Mouse (Mus musculus) frontal cortex, adult 2 months (tissue): ENCODE measurements at regions not wholly inside any gene's neighbourhood (a gene's known extent, or its start where the extent isn't known, plus 50 kb on each side); places are given as distances from the start of the nearest gene placed in this dataset.
A peak's percentile ranks its signal among the peaks of the same experiment; 100 is the strongest.

ENCODE experiments used
- DNase-seq, 2 experiments: peaks; one replicate each; pipeline ENCODE4 v3.0.0; 2022; ENCODE audit warnings: low spot score in 1 of 2; ENCODE audit errors: extremely low spot score in 1 of 2

DNA sequence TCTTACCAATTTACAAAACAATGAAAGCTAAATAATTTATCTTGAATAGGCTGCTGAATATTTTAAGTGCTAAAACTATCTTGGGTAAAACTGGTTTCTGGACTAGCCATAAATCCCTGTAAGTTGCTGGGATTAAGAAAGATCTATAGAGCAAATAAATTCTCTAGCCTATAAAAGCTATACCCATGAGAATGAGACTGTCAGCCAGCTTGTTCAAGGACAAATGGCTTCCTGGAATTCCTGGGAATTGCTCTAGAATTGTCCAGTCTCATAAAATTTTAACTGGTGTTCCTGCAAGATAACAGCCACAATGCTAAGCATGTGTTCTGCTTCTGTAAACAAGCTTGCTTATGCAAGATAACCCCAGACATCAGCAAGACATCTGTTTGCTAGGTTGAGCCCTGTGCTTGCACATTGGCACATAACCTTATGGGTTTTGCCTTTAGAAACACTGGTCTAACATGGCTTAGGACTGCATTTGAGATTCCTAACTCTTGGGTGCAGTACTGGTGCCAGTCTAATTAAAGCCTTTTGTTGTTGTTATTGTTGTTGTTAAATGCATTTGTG is 180.2 kb upstream of the Syt10 start:
- no peak for DNase-seq

DNA sequence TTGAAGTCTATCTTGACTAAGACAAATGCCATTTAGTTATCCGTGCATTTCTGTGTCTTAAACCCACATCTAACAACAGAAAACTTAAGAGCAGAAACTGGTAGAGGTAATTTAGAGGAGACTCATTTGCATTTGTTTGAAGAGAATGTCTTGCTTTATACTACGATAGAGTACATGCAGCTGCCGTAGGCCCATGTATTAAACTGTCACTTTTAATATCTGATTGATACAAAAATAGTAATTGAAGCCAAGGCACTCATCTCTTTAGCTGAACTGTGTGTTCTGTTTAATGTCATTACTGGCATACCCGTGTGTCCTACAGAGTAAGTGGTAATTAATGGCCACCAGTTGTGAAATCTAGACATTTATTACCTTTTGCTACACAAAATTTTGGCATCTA is 181.5 kb upstream of the Syt10 start:
- no peak for DNase-seq

DNA sequence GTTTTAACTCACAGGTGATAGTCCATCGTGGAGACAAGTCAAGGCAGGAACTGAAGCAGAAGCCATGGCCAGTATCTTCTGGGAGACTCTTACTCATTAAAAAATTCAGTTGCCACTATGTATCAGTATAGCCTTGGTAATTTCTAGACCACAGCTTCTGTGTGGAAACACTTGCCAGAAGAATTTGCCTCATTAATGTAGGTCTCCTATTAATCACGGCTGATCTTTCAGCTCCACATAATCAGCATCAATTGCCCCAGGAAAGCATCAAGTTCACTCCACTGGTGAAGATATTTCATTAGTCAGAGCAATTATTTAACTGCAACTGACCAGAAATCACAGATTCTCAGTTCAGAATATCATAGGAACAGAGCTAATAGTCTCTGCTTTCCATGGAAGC is 189.8 kb upstream of the Alg10b start:
- DNase-seq = no peak

DNA sequence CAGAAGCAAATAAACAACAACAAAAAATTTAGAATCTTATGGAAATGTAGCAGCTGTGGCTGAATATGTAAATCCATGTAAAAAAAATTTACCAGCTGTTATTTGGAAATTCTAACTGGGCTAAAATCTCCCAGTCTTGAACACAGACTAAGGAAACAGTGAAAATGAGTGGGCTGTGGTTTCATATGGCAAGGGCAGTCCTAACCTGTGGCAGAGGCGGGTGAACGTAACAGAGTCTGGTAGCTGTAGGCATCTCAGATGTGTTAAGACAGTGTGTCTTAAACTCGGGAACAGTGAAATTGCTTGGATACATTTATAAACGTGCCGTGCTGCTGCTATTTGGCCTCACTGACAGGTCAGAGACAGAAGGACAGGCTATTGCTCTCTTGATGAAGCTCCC is 178.4 kb upstream of the Alg10b start:
- DNase-seq = peak in 1 of 2 experiments; percentile 31

DNA sequence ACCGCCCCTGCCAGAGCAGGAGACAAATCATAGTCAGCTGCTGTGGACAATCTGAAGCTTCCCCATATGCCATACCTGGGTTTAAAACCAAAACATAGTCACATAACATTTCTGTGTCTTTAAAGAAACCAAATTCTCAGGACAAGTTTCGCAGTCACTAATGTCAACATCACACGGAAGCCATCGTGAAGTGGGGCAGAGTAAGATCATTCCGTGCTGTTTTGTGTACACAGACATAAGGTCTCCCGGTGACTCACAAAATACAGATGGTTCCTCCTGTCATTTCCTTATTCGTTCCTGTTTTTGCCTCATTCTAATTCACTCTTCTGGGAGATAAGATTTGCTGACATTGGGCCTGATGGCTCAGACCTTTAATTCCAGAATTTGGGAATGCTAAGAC is 162.1 kb upstream of the Alg10b start:
- peak in 1 of 2 experiments; percentile 37 for DNase-seq

- DNase-seq = no peak
These were observed 158.3 kb upstream of the Alg10b start for GRCm38 (mm10) chr15:90065768-90066167.

DNA sequence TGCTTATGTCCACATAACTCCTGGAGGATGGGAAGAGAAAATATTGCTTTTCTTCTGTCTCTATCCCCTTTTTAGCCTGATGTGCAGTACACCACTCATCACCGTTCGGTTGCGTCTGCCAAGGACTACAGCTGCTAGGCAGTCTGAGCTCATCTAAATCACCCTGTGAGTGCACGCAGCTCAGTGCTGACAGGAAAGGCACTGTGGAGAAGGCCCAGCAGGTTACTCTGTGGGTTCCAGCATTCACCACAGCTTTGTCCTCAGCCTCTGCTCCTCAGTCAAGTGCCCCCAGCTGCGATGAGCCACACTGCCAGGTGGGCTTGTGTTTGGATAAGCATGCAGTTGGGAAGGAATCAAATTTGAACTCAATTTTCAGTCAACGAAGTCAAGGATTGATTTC is 152.0 kb upstream of the Alg10b start:
- DNase-seq = no peak

DNA sequence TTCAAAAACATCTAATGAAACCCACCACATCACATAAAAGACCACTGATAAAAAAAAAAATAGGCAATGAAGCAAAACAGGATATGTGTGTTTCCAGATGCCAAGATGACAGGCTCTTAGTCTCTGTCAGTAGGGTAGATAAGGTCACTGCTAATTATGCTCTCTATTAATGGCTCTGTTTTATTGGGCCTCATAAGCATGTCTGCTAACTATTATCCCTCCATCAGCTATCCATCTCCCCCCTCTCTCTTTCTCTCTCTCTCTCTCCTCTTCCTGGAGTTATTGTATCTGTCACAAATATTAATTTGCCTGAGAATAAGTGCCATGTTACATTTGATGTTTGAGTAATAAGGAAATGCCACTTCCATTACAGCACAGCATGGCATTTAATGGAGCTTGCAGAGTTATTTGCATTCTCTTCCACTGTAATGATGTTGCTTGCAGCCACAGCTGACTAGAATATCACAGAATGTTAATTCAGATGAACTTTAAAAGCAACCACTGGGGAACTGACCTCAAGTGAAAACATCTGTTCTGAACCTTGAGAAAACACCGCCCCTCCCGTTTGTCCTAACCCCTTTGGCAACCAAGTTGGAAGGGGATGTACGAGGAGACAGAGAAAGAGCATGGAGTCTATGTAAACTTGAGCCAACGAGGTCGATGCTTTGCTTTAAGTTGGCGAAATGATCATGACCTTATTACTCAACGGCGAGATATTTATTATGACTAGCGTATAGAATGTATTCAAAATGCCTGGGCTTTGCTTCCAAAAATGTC is 141.7 kb upstream of the Alg10b start:
- DNase-seq = no peak

- no peak for DNase-seq
These were observed 114.6 kb upstream of the Alg10b start for GRCm38 (mm10) chr15:90109445-90109988.

DNA sequence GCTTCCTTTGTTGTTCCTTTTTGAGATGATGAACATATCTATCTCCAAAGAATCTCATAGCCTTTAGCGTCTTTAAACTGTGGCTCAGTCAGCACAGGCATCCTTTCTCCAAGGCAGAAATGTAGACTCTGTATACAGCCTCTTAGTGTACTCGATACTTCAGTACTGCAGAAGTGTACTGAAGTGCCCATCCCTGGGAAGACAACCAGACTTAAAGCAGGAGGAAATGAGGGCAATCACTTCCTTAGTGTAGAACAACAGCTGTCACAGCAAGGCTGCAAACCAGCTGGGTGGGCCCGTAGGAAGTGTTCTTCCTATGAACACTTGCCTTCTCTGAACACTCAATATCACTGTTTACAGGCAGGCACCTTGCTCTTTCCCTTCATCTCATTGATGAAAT is 110.5 kb upstream of the Alg10b start:
- no peak for DNase-seq

DNA sequence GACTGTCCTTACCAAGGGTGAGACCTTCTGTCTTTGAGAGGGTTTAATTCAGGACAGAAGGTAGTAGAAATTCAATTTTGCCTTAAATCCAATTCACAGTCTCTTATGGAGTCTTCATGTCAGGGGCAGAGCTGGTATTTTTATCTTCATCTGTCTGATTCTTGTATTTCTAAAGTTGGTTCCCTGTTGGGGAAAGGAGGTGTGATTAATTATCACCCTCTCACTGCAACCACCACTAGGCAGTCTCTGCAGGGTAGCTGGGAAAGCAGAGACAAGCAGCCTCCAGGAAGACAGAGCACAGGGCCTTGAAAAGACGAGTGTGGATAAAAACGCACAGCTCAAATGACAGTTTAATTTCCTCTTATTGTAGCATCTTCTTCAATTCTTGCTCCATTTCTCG is 104.4 kb upstream of the Alg10b start:
- peak in 1 of 2 experiments; percentile 41 for DNase-seq

DNA sequence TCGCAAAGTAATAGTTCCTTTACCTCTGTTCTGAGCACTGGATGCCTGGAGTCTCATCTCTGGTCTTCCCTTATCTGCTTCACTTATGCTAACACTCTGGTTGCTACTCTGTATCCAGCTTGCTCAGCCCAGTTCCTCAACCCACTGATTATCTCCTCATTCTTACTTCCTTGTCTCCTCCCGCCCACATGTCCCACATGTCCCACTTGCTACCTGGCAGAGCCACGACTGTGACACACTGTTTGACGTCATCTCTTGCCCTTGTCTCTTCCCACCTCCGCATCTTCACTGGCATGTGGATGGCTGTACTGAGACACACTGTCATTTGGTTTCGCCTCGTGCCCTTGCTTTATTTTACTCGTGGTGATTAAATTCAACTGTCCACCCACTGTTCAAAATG is 100.1 kb upstream of the Alg10b start:
- peak; percentile 11 to 71 for DNase-seq

- DNase-seq = no peak
These were observed 99.0 kb upstream of the Alg10b start for GRCm38 (mm10) chr15:90125146-90125545.

DNA sequence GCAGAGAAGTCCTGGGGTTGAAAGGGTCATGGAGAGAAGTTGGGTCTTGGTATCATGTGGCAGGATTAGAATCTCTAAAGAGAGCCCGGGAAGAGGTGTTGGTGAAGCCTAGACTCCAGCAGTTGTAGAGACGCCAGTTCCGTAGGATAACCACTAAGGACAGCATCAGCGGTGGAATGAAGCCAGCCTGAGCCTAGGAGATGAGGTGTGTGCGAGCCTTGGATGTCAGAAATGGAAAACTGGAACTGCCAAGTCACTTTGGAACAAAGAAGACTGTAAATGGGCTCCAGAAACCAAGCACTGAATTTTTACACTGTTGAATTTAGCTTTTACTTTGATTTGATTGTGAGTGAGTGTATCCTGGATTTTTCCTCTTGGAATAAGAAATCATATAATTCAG is 92.3 kb upstream of the Alg10b start:
- peak in 1 of 2 experiments; percentile 39 for DNase-seq

DNA sequence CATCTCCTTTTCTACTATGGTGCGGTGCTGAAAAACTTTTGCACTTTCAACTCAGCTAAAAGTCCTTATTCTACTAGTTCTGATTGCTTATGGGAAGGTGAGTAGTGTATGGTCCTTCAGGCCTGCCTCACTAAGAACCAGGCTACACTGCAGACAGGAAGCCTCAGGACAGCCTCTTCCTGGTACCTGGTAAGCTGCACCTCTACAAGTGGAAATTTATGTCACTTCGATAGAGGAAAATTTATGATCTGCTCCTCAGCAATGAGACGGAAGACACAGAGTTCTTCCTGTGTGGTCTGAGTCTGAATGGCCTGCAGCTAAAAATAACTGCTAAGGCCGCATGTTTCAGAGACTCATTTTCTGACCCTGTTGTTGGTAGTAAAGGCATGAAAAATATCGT is 83.1 kb upstream of the Alg10b start:
- DNase-seq = no peak

- no peak for DNase-seq
These were observed 75.4 kb upstream of the Alg10b start for GRCm38 (mm10) chr15:90148663-90149062.

DNA sequence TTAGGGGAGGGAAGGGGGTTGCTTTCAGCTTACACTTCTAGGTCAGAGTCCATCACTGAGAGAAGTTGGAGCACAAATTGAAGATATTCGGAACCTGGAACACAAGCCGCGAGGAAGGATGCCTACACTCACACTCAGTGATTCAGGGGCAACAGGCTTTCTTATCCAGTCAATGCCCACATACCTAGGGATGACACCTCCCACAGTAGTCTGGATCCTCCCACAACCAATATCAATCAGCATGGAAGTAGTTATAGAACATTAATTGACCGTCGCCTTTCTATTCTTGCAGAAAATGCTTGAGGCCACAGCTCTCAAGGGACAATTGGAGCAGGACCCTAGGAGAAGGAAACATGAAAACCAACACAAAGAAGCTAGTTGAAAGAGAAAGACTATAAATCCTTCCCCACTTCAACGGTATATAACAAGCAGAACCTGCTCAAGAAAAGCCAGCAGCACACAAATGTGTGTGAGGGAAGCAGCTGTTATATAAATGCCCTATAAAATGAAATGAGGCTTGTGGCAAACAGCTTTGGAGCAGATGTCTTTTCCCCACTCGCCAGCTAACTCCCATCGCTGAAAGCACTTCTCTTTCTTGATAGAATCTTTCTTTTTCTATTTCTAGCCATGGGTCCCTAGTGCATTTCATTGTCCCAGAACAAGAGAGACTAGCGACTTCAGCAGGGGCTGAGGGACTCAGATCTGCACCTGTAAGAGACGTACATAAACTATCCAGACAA is 70.1 kb upstream of the Alg10b start:
- DNase-seq = peak; percentile 57 to 70
